Mouse (Mus musculus) neural tube, embryonic 10.5 days (tissue): Measurements from ENCODE around the gene Card9.
A peak's percentile ranks its signal among the peaks of the same experiment; 100 is the strongest.
"Not testable (repeated sequence)": the region's sequence is repeated elsewhere in the genome, so short reads cannot be mapped to it uniquely, and the experiment has no call there.

Experiments
- DNase-seq: peaks from one replicate; pipeline ENCODE4 v3.0.0-alpha.2; 2017; ENCODE audit warnings: low spot score; ENCODE audit errors: extremely low spot score

The Card9 gene

DNA sequence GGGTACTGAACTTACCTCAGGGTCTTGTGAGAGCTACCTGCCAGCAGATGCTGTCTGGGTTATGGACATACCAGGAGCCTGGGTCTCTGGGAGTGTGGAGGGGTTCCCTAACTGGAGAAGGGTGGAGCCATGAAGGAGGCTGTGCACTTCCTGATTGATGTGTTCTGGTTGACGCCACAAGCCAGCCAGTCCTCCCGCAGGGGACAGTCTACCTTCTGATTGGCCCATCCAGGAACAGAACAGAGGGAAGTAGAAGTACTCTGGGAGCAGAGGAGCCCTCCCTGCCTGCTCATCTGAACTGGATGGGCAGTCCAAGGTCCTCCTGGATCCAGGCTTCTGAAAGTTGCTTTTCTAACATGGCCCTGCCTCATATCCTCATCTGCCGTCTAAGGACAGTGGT lies at the start of gene Card9:
TSS of gene Card9 (minus strand) at position 147 of the 400 bp plus-strand sequence.
- no peak for DNase-seq

DNA sequence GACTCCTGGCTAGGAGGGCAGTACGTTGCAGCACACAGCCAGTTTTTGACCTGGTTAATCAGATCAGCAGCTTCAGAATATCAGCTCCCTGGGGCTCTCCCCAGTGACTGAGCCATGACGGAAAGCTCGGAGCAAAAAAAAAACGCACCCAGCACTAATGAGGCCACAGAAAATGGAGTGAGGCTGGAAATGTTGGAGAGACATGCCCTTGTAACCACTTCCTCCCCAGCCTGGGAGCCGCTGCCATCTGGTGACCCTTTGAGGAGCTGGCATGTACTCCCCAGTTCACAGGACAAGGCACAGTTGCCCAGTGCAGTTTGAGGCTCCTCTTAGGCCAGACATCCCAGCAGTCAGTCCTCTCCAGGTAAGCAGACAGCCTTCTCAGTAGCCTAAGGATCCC lies 49.4 kb upstream of the Card9 start:
- DNase-seq = no peak

DNA sequence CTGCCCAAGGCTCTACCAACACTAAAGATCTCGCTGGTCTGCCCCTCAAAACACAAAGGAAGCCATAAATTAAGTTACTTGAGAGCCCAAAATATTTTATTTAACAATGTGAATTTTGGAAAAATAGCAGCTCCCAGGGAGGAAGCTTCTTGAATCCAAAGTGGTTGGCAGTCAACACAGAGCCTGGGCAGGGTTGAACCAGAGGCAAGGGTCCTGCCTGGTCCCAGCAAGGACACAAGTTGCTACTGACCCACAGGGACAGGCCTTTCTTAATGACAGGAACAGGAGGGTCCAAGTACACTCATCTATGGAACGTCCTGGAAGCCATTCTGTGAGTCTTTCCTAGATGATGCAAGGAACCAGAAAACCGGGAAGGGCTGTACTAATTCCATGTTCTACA lies 48.6 kb upstream of the Card9 start:
- no peak for DNase-seq

GRCm38 (mm10) chr2:26408515-26409356 lies 48.0 kb upstream of the Card9 start, which contains the start of gene Inpp5e:
Gene Inpp5e, minus strand, starts transcription at chr2:26409203.
- peak; percentile 100 for DNase-seq

DNA sequence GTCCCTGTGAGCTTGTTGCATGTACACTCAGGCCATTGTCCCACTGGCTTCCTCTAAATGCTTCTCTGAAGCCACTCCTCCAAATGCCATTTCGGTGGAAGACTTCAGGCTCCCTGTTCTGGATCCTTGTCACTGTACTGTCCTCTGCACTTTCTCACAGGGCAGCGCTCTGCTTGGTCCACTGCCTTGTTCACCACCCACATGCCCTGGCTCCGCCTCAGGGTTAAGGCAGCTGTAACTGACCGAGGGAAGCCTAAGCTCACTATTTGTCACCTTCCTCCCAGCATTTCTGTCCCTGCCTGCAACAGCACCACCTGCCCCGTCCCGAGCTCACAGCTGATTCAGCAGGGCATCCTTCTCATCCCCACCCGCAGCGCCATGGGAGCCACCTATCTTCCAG lies 42.6 kb upstream of the Card9 start:
- DNase-seq = no peak

DNA sequence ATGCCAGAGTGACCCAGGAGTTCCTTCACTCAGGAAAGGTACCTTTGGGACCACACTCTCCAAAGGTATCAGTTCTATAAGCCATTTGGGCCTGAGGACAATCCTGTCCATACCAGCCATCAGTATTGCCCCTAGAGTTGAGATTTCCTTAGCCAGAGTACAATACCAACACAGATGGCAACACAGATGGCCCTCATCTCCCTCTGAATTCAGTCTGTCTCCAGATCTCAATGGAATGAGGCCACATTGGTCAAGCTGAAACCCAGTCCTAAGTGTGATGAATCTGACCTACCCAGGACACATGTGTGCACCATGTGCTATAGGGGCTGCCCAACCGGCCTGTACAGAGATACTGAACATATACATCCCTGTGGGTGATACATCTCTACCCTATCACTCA lies 41.5 kb upstream of the Card9 start:
- no peak for DNase-seq

GRCm38 (mm10) chr2:26401023-26401422 lies 40.3 kb upstream of the Card9 start:
- DNase-seq = no peak

DNA sequence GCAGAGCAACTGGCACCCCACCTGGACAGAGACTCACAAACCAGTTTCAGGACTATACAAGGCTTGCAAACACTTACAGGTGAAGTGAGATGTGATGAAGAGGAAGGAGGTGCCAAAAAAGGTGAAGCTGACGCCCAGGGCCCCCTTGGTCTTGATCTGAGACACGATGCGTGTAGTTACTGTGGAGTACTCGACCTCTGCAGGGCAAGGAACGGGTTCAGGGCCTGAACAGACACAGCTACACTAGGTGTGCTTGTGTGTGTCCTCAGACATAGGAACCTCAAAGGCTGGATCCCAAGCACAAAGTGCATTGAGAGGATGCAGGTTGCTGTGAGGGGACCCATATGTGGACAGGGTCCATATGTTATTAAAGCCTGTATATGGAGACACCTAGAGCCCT lies 39.6 kb upstream of the Card9 start:
- no peak for DNase-seq

- no peak for DNase-seq
These were observed 38.9 kb upstream of the Card9 start for GRCm38 (mm10) chr2:26399647-26400046.

GRCm38 (mm10) chr2:26398978-26399377 lies 38.3 kb upstream of the Card9 start:
- DNase-seq = no peak

DNA sequence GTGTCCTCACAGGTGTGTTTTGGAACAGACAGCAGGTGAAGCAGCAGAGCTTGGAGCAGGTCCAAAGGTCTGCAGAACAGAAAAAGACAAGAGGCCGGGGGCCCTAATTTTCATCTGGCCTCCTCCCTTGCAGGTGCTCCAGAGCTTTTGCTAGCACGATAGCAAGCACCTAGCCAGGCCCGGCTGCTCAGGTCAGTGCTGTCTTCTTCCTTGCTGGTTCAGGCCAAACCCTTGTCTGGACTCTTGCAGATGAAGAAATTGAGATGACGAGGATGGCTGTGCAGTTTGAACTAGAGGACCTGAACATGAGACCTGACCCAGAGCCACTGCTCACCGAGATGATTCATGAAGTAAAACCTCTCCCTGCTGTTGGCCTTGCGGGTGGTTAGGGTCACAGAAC lies 30.9 kb upstream of the Card9 start:
- DNase-seq = no peak

GRCm38 (mm10) chr2:26390954-26391353 lies 30.2 kb upstream of the Card9 start:
- DNase-seq = no peak

- peak; percentile 86 for DNase-seq
These were observed 28.5 kb upstream of the Card9 start, which contains the start of the genes Entr1 and Pmpca for GRCm38 (mm10) chr2:26389154-26389690. Gene Entr1, minus strand, starts transcription at chr2:26389316. Gene Pmpca, plus strand, starts transcription at chr2:26389339.

DNA sequence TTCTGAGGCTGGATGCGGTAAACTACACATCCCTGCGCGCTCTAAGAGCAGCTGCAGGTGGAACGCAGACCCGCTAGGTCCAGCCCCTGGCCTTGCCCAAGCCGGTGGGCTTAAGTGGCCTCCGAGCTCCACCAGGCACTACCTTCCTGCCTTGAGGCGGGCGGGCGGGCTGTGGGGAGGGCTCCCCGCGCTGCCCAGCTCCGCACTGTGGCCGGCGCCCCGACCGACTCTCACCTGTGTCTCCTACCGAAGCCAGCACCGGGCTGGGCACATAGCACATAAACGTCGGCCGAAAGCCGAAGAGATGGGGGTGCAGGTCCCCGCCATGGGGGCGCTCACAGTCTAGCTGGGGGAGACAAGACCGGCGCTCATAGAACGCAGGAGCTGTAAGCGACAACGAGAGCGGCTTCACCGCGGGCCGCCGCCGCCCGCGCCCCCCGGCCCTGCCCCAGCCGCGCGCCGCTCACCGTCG lies 28.0 kb upstream of the Card9 start:
- peak; percentile 65 for DNase-seq

DNA sequence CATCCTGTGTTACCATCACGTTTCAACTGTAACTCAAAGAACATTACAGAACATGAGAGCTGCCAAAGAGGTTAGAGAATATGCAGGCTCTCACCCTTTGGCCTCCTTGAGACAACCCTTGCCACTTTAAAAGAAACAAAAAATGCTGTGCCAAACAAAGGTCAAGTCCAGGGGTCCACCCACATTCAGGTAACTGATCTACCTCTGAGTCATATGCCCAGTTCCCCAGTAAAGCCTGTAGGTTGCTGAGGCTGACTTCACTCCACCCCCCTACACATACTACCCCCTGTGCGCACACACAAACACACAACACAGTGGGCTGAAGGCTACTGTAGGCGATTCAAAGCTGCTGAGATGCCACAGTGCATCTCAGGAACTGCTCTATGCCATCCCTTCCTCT lies 27.0 kb upstream of the Card9 start:
- no peak for DNase-seq

- not testable (repeated sequence) for DNase-seq
These were observed 20.2 kb upstream of the Card9 start for GRCm38 (mm10) chr2:26380871-26381270.

- peak; percentile 86 for DNase-seq
These were observed 19.5 kb upstream of the Card9 start, which contains the start of gene Snapc4 for GRCm38 (mm10) chr2:26380131-26380771. Gene Snapc4, minus strand, starts transcription at chr2:26380653.

- DNase-seq = no peak
These were observed 11.7 kb upstream of the Card9 start for GRCm38 (mm10) chr2:26372396-26372795.

GRCm38 (mm10) chr2:26368572-26368971 lies 7.9 kb upstream of the Card9 start:
- DNase-seq = no peak

- DNase-seq = no peak
These were observed 7.2 kb upstream of the Card9 start for GRCm38 (mm10) chr2:26367911-26368310.

GRCm38 (mm10) chr2:26364738-26365465 lies 4.2 kb upstream of the Card9 start:
- no peak for DNase-seq
